Mouse (Mus musculus): ENCODE measurements around the gene Gm9507.
"Not testable (repeated sequence)": the region's sequence is repeated elsewhere in the genome, so short reads cannot be mapped to it uniquely, and the experiment has no call there.

The Gm9507 gene

DNA sequence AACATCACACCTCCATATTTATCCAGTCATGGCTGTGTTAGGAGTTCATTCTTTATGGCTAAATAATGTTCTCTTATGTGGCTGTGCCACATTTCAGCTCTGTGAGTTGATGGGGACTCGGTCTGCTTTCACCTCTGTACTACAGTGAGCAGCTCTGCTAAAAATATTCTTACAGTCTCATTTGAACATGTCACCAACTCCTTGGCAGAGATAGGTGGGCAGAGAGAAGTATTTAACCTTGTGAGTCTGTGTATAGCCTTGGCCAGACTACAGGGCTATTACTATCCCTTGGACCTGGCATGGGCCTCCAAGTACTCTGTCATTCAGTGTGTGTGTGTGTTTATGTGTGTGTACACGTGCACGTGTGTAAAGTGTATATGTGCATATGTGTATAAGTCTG lies 39.5 kb downstream of the Gm9507 start:
- not testable (repeated sequence) for DNase-seq (ENCODE audit: low spot score in 2 of 2)

DNA sequence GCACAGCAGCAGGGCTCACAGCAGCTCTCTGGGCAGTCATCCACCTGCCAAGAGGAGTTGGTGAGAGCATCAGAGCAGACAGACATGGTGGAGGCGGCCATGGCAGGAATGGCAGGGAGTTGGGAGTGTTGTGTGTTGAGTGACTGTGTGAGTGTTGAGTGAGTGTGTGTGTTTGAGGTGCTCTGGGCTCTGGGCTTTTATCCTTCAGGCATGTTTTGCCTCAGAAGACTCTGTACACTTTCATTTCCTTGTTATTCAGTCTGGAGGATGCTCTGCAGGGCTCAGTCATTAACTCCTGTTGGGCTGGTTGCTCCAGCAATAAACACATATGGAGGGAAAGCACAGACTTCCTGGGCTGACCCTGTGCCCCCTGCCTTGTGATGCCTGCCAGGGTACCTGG lies 40.4 kb downstream of the Gm9507 start, which contains the start of gene Gm3238:
TSS of gene Gm3238 (minus strand) at position 101 of the 400 bp plus-strand sequence.
- DNase-seq (ENCODE audit: low spot score in 2 of 2) = not testable (repeated sequence)

DNA sequence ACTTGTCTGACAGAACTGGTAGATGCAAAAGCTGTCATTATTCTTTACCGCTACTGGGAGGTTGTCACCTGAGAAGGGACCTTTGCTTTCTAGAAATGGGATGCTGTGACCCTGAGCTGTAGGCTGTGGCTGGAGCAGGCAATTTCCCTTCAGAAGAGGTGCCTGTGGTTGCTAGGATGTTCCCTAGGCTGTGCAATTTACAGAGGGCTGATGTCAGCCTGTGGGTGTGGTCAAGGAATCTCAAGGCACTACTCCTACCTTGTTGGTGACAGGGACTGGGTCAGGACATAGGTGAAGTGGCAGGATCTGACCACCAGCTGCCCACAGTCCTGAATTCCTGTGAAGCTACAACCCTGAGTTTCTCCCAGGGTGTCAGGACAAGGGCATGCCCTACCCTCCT lies 41.9 kb downstream of the Gm9507 start:
- no peak for DNase-seq (ENCODE audit: low spot score in 2 of 2)

Measured in spleen, postnatal 14 days (tissue).